Mouse (Mus musculus) spleen, postnatal 14 days (tissue): ENCODE results near the gene Rubcn.

Experiments used
- DNase-seq, 2 experiments: peaks; one replicate each; pipeline ENCODE4 v3.0.0; 2021 to 2022; ENCODE audit warnings: low spot score in 2 of 2

Rubcn gene

GRCm38 (mm10) chr16:32818441-32818840, 59.1 kb downstream of the Rubcn start:
- no peak for DNase-seq

- no peak for DNase-seq
These were observed 59.5 kb downstream of the Rubcn start for GRCm38 (mm10) chr16:32818036-32818435.

- no peak for DNase-seq
These were observed 62.4 kb downstream of the Rubcn start for GRCm38 (mm10) chr16:32815160-32815605.

- no peak for DNase-seq
These were observed 63.0 kb downstream of the Rubcn start for GRCm38 (mm10) chr16:32814539-32814938.

GRCm38 (mm10) chr16:32813771-32814170, 63.8 kb downstream of the Rubcn start:
- DNase-seq, result no peak

GRCm38 (mm10) chr16:32813362-32813761, 64.2 kb downstream of the Rubcn start:
- no peak for DNase-seq

GRCm38 (mm10) chr16:32812888-32813361, 64.6 kb downstream of the Rubcn start:
- DNase-seq, result peak; percentile 69 to 83

GRCm38 (mm10) chr16:32810321-32810720, 67.2 kb downstream of the Rubcn start, which contains the start of gene Smbd1:
Smbd1 (minus strand) TSS chr16:32810477.
- DNase-seq, result no peak

GRCm38 (mm10) chr16:32807408-32808185, 70.0 kb downstream of the Rubcn start:
- DNase-seq, result no peak

- no peak for DNase-seq
These were observed 72.4 kb downstream of the Rubcn start for GRCm38 (mm10) chr16:32805151-32805550.

- no peak for DNase-seq
These were observed 73.7 kb downstream of the Rubcn start for GRCm38 (mm10) chr16:32803901-32804300.

GRCm38 (mm10) chr16:32803252-32803853, 74.2 kb downstream of the Rubcn start:
- no peak for DNase-seq

GRCm38 (mm10) chr16:32797426-32797689, 80.2 kb downstream of the Rubcn start, which contains the start of gene Muc20:
Muc20 (minus strand) TSS chr16:32797435.
- DNase-seq, result no peak

GRCm38 (mm10) chr16:32796676-32797425, 80.7 kb downstream of the Rubcn start:
- no peak for DNase-seq

- no peak for DNase-seq
These were observed 82.4 kb downstream of the Rubcn start for GRCm38 (mm10) chr16:32795177-32795576.

- no peak for DNase-seq
These were observed 87.5 kb downstream of the Rubcn start for GRCm38 (mm10) chr16:32790056-32790455.

GRCm38 (mm10) chr16:32784840-32785239, 92.7 kb downstream of the Rubcn start:
- DNase-seq, result no peak

- no peak for DNase-seq
These were observed 94.1 kb downstream of the Rubcn start for GRCm38 (mm10) chr16:32783324-32784062.

- no peak for DNase-seq
These were observed 98.6 kb downstream of the Rubcn start for GRCm38 (mm10) chr16:32778956-32779355.

GRCm38 (mm10) chr16:32776676-32777075, 100.9 kb downstream of the Rubcn start:
- DNase-seq, result no peak
